Mouse (Mus musculus) testis, adult 2 months (tissue): Measurements from ENCODE around the gene Gabra1.

Experiments used
- CTCF ChIP-seq: fragments of 200-500 bp; IDR thresholded peaks from 2 replicates; pipeline ENCODE4 v1.5.1; 2012; ENCODE audit warnings: low read depth, mild to moderate bottlenecking, inconsistent platforms, low read length, moderate library complexity; ENCODE audit not compliant: control insufficient read depth, insufficient read depth, insufficient replicate concordance
- POLR2A ChIP-seq: fragments of 200-500 bp; IDR thresholded peaks from 2 replicates; pipeline ENCODE4 v1.6.1; 2012; ENCODE audit warnings: low read depth, mild to moderate bottlenecking, inconsistent platforms, low read length, moderate library complexity; ENCODE audit not compliant: control insufficient read depth

- TF ChIP-seq POLR2A: no peak
- TF ChIP-seq CTCF: no peak
Measured at GRCm38 (mm10) chr11:42095556-42095955, 87.2 kb downstream of the Gabra1 start.
